Mouse (Mus musculus) ovary, postnatal 10 days (tissue): ENCODE data around the gene March4.

Experiments
- DNase-seq: peaks from one replicate; pipeline ENCODE4 v3.0.0; 2022; ENCODE audit warnings: low spot score

March4 gene

DNA sequence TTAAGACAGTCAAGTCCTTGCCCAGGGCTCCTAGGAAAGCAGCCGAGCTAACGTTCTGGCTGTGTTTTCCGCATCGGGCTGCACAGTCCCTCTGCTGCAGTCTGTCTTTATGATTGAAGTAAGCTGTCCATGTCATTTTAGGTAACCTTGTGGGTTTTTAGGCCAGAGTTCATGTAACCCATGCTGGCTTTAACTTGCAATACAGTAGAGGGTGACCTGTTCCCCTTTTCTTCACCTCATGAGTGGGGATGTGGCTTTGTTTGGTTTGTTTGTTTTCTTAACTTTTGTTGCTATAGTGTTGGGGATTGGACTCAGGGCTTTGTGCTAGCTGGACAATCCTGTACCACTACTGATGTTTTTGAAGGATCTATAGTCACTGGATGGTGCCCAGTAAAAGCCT, 146.3 kb downstream of the March4 start:
- DNase-seq, result no peak

DNA sequence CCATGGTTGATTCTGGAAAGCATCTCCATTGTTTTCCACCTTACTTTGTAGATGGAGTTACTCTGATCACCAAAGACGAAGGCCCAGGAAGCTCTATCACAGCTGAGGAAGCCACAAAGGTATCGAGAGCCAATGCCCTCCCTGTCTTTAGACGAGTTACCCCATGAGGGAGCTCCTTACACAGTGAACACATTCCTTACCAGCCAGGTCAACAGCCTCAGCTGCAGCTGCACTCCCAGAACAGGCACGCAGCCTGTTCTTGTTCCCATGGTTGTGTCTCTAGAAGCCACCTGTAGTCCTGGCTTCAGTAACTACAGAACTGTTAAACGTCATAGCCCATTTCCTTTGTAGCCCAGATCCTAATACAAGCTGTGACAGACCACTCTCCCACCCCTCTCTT, 153.1 kb downstream of the March4 start:
- no peak for DNase-seq

DNA sequence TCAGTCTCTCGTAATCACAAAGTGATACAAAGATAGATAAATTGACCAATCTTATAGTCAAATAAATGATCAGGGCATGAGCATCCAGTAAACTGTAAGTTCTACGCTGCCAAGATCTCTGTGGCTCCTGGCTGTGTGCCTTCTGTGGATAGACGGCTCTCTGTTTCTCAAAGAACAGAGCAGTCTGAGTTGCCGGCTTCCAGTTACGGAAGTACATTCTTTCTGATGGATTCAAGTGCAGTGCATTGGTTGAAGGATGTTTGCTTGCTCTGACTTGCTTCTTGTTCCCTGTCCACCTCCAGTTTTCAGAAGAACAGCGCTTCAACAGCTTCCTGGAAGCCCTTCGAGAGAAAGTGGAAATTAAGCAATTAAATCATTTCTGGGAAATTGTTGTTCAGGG, 153.7 kb downstream of the March4 start:
- no peak for DNase-seq

GRCm38 (mm10) chr1:72380544-72380943, 156.2 kb downstream of the March4 start:
- no peak for DNase-seq

GRCm38 (mm10) chr1:72379752-72380353, 156.9 kb downstream of the March4 start:
- DNase-seq, result no peak

- no peak for DNase-seq
Observed at GRCm38 (mm10) chr1:72378151-72378550, 158.6 kb downstream of the March4 start.
